Mouse (Mus musculus): ENCODE data around the gene Prkaa2.
"Not testable (repeated sequence)": the region's sequence is repeated elsewhere in the genome, so short reads cannot be mapped to it uniquely, and the experiment has no call there.

Gene Prkaa2

GRCm38 (mm10) chr4:105016006-105016613, 93.6 kb downstream of the Prkaa2 start:
- no peak for DNase-seq (ENCODE audit: low spot score)

DNA sequence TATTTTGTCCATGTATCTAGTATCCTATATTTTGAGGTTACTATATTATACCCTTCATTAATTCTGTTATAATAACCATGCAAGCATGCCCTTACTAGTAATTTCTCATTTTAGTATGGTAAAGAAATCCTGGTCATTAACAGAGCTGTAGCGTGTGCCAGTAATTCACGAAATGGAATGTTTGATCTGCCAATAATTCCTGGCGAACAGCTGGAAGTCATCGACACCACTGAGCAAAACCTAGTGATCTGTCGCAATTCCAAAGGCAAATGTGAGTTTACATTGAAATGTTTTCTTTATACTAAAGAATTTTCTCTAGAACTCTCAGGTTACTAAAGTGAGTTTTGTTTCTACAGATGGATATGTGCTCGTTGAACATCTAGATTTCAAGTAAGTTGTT, 94.2 kb downstream of the Prkaa2 start:
- no peak for DNase-seq (ENCODE audit: low spot score)

GRCm38 (mm10) chr4:105013718-105014117, 96.0 kb downstream of the Prkaa2 start:
- no peak for DNase-seq (ENCODE audit: low spot score)

DNA sequence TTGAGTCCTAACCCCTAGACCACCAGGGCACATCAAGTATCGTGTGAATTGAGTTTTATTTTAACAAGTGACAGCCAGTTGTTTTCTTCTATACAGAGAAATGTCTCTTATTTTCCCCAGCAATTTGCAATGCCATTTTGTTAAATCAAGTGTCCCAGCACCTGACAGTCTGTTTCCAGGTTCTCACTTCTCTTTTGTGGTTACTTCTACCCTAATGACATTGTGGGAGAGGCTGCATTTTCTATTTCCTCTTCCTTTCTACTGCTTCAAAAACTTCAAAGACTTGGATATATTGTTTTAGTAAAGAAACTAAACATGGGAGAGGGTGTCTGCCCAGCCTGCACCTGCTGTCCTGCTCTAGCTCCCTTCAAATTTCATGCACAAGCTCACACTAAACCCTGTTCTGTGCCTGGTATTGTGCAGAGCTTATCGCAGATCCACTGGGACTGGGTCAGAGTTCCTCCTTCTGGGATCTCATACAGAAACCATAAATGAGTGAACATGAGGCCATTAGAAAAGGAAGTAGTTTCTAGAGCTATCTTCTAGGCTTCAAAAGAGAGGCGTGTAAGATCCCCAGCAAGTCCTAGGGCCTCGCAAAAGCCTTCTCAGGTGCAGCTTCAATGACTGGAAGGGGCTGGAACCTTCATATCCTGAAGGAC, 102.2 kb downstream of the Prkaa2 start:
- DNase-seq (ENCODE audit: low spot score) = no peak

DNA sequence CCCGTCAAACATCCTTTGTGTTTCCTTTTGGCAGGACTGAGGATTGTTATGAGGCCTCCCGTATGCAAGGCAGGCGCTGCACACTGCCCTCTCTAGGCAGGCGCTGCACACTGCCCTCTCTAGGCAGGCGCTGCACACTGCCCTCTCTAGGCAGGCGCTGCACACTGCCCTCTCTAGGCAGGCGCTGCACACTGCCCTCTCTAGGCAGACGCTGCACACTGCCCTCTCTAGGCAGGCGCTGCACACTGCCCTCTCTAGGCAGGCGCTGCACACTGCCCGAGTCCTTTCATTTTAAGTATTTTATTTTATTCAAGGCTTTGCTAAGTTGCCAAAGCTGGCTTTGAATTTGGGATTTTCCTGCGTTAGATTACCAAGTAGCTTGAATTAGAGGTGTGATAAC, 105.0 kb downstream of the Prkaa2 start:
- DNase-seq (ENCODE audit: low spot score) = not testable (repeated sequence)

GRCm38 (mm10) chr4:105004135-105004534, 105.6 kb downstream of the Prkaa2 start:
- DNase-seq (ENCODE audit: low spot score) = no peak

DNA sequence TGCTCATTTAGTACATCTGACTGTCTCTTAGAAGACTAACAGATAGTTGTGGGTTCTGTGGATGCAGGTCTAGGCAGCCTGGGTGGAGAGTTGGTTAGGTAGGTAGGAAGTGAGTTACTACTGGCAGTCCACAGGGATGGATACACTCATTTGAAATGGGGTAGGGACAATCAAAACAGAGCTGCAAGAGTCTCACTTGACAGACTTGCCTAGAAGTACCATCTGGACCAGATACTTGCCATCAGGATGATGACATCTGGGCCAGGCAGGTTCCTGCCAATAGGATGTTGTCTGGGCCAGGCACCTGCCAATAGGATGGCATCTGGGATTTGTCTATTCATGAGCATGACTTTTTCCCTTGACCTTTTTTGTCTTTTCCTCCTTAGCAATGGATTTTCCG, 108.0 kb downstream of the Prkaa2 start:
- no peak for DNase-seq (ENCODE audit: low spot score)

GRCm38 (mm10) chr4:104999702-105000101, 110.0 kb downstream of the Prkaa2 start:
- no peak for DNase-seq (ENCODE audit: low spot score)

DNA sequence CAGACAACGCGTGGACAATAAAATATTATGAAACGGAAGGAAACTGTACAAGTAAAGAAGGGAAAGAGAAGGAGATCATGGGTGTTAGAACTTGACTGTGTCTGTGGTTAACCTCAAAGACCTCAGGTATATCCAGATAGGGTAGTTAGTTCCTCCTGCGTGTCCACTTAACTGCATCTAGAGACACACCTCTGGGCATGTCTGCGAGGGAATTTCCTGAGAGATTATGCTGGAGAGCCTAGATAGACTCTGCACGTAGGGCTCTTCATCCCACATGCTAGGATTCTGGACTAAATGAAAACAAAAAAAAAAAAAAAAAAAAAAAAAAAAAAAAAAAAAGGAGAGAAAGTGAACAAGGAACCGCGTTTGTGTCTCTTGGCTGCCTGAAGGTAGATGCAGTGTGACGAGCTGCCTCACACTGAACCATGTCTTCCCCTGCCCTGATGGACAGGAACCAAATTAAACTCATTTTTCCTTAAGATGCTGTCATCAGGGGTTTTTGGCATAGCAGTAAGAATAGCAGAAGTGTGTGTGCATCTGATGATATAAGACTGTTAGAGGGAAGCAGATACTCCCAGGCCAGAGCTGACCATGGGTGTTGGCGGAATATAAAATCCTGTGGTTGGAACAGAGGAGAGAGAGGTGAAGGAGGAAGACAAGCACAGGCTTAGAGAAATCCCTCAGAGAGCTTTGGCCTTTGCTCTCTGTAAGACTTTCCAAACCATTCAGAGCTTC, 116.4 kb downstream of the Prkaa2 start:
- DNase-seq (ENCODE audit: low spot score) = no peak

DNA sequence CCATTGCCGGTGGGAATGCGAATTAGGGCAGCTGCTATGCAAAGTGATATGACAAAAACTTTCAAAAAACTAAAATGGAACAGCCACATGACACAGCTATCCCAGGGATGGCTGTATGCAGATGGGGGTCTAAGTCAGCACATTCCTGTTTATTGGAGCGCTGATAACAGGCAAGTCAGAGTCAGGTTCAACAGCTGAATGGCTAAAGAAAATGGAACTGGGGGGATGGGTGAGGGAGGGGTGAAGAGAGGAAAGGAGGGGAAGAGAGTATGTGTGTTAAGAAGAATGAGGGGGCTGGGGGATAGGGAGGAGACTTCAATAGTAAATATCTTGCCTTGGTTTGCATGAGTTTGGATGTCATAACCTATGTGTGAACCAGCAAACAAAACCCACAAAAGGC, 117.4 kb downstream of the Prkaa2 start:
- no peak for DNase-seq (ENCODE audit: low spot score)

- no peak for DNase-seq (ENCODE audit: low spot score)
Observed at GRCm38 (mm10) chr4:104990686-104991085, 119.0 kb downstream of the Prkaa2 start.

GRCm38 (mm10) chr4:104990016-104990415, 119.7 kb downstream of the Prkaa2 start:
- DNase-seq (ENCODE audit: low spot score) = no peak

- DNase-seq (ENCODE audit: low spot score) = no peak
Observed at GRCm38 (mm10) chr4:104988709-104989108, 121.0 kb downstream of the Prkaa2 start.

DNA sequence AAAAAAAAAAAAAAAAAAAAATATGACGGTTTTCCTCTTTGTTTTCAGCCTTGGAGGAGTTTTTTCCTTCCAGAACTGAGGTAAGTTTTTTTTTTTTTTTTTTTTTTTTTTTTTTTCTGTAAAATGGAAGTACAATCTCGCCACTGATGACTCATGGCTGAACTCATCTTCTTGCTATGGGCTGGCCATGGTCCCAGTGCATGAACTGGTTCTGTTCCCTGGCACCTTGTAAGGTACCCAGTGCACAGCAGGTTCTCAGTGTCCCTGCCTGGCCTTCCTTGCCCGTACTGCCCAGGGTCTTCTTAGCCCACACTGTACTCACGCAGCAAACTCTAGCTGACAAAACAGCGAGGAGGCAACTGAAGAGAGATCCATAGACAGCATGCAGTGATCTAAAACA, 121.6 kb downstream of the Prkaa2 start:
- no peak for DNase-seq (ENCODE audit: low spot score)

GRCm38 (mm10) chr4:104987631-104988030, 122.1 kb downstream of the Prkaa2 start:
- no peak for DNase-seq (ENCODE audit: low spot score)

DNA sequence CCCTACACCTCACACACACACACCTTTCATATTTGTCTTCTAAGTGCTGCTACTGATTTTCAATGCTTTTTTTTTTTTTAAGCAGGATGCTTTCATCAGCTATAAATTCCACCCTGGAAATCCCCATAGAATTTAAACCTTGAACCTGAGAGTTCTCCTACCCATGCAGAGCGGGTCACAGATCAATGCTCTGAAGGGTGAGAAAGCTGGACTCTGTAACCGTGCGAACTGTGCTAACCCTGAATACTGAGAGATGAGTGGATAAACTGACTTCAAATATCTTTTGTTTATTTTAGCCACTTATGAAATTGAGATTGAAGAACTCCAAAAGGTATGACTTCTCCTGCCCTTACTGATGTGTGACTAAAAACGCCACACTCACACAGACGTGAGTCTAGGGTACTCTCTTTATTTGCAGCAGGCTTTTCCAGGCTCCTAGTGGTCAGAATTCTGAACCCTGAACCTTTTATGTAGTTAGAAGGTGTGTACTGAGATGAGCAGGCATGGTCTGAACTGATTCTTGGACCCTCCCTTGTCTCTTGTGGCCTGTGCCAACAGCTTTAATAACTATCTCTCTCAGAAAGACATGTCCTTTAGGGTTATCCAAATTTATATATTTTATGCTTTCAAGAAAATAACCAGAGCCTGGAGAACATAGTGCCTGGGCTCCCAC, 123.6 kb downstream of the Prkaa2 start:
- DNase-seq (ENCODE audit: low spot score) = no peak
